Mouse (Mus musculus) regulatory T cell (primary cell): Measurements from ENCODE around the gene Oog4.
"Not testable (repeated sequence)": the region's sequence is repeated elsewhere in the genome, so short reads cannot be mapped to it uniquely, and the experiment has no call there.

ENCODE experiments used
- in situ Hi-C: fragments of 300-600 bp; cut with MboI, MseI; formaldehyde crosslinking; loops from one replicate; pipeline ENCODE4 v1.15.1; 2025; ENCODE audit warnings: high pct_unique_total_duplicates

The Oog4 gene

DNA sequence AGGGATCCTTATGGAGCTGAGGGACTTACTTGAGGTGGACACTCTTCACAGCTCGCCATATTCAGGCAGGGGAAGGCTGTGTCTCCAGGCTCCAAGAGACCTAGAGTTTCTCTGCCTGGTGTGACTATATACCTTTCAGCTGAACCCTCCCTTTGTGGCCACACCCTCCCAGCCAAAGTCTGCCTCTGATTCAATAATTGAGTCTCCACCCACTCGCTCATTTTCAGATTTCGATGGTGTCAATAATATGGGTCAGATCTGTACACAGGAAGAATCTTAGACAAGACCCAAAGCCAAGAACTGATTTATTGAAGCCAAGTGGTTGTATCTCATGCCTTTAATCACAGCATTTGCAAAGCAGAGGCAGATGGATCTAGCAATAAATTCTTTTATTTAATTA lies at the start of gene Oog4:
Gene Oog4, minus strand, starts transcription at position 101 of the 400 bp plus-strand sequence.
- in situ Hi-C loops: no loop called here

- in situ Hi-C loops: not testable (repeated sequence)
These were observed 23.4 kb downstream of the Oog4 start for GRCm38 (mm10) chr4:143426770-143427169.

- in situ Hi-C loops: loop anchor here (10.0 to 25.0 kb wide), 3 partner anchors 199 to 1923 kb away; partner anchors contain the start of gene Prdm2
These were observed 36.0 kb downstream of the Oog4 start for GRCm38 (mm10) chr4:143414121-143414520.

- in situ Hi-C loops: loop anchor here (10.0 to 25.0 kb wide), 3 partner anchors 199 to 1924 kb away; partner anchors contain the start of gene Prdm2
These were observed 36.5 kb downstream of the Oog4 start for GRCm38 (mm10) chr4:143413621-143414020.

DNA sequence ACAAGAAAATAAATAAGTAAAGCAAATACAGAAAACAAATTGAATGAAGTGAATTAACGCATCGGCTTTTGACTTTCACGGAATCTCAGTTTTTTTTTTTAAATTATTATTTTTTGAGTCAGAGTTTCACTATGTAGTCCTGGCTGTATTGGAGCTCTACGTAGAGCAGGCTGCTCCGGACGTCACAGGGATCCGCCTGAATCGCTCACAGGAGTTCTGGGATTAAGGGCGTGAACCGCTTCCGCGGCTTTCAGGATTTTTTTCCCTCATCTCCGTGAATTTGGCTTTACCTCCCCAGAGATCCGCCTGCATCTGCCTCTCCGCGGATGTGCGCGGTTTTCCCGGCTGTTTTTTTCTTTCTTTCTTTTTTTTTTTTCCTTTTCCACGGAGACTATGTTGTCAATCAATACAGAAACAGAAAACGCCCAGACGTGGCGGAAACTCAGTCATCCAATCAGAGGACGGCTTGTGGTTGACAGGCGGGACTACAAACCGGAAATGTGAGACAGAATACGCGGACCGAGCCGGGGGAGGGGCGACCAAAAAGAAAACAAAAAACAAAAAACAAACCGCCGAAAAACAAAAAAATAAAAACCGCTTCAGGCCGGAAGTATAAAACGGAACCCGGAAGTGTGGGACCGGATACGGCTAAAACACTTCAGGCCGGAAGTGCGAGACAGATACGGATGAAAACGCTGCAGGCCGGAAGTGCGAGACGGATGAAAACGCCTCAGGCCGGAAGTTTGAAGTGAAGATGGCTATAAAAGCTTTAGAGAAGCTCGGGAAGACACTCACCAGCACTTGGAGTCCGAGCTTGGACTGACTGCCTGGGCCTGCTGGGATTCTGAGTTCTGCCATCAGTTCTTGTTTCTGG lies 37.7 kb downstream of the Oog4 start, which contains the start of gene Pramef8:
Gene Pramef8, plus strand, starts transcription at position 208 of the 874 bp plus-strand sequence.
- in situ Hi-C loops: loop anchor here (10.0 to 25.0 kb wide), 3 partner anchors 198 to 1925 kb away; partner anchors contain the start of gene Prdm2

GRCm38 (mm10) chr4:143411566-143412218 lies 38.4 kb downstream of the Oog4 start:
- in situ Hi-C loops: loop anchor here (10.0 to 25.0 kb wide), 3 partner anchors 197 to 1926 kb away; partner anchors contain the start of gene Prdm2

DNA sequence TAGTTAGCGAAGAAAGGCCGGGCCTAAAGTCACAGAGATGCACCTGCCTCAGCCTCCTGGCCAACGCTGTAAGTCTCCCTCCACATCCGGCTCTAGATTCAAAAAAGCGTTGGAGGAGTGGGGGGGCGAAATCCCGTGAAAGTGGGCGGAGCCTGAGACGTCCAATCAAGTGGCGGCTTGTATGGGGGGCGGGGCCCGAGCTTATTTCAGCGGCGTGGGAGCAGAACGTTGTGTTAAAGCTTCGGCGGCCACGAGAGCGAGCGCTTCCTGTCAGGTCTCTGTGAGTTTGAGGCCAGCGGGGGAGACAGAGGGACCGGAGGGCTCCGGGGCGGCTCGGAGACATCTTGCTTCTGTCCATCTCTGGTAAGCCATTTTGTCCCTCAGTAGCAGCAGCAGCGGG lies 55.9 kb downstream of the Oog4 start, which contains the start of gene Pramel1:
Gene Pramel1, plus strand, starts transcription at position 248 of the 400 bp plus-strand sequence.
- in situ Hi-C loops: no loop called here

- in situ Hi-C loops: loop anchor here (10.0 kb wide), 1 partner anchor 1476 kb away; no protein-coding TSS in a partner anchor
These were observed 61.0 kb downstream of the Oog4 start for GRCm38 (mm10) chr4:143388955-143389702.
